Mouse (Mus musculus): Measurements from ENCODE around the gene Dlgap1. TPM values are rescaled to one million over a fixed set of nuclear protein-coding genes. Genes with fewer than 3 reads are reported as not detected.
A peak's percentile ranks its signal among the peaks of the same experiment; 100 is the strongest.
"Not testable (repeated sequence)": the region's sequence is repeated elsewhere in the genome, so short reads cannot be mapped to it uniquely, and the experiment has no call there.

Dlgap1 gene
- total RNA-seq, 2 experiments from 2014 or later = not detected

- no peak for ATAC-seq (replicated peaks; ENCODE audit: poor library complexity, severe bottlenecking)
Measured at GRCm38 (mm10) chr17:70790801-70791200, 821.9 kb downstream of the Dlgap1 start.

- ATAC-seq (replicated peaks; ENCODE audit: poor library complexity, severe bottlenecking) = no peak
Measured at GRCm38 (mm10) chr17:70791596-70792275, 822.9 kb downstream of the Dlgap1 start.

- ATAC-seq (replicated peaks; ENCODE audit: poor library complexity, severe bottlenecking) = no peak
Measured at GRCm38 (mm10) chr17:70794291-70794690, 825.4 kb downstream of the Dlgap1 start.

- ATAC-seq (replicated peaks; ENCODE audit: poor library complexity, severe bottlenecking) = no peak
Measured at GRCm38 (mm10) chr17:70794722-70795121, 825.8 kb downstream of the Dlgap1 start.

GRCm38 (mm10) chr17:70795196-70795595, 826.3 kb downstream of the Dlgap1 start:
- no peak for ATAC-seq (replicated peaks; ENCODE audit: poor library complexity, severe bottlenecking)

GRCm38 (mm10) chr17:70796940-70797772, 828.3 kb downstream of the Dlgap1 start:
- no peak for ATAC-seq (replicated peaks; ENCODE audit: poor library complexity, severe bottlenecking)

GRCm38 (mm10) chr17:70797773-70798045, 828.8 kb downstream of the Dlgap1 start:
- ATAC-seq (replicated peaks; ENCODE audit: poor library complexity, severe bottlenecking) = no peak

- peak; percentile 77 for ATAC-seq (replicated peaks; ENCODE audit: poor library complexity, severe bottlenecking)
Measured at GRCm38 (mm10) chr17:70799266-70799665, 830.4 kb downstream of the Dlgap1 start.

GRCm38 (mm10) chr17:70802022-70802421, 833.1 kb downstream of the Dlgap1 start:
- ATAC-seq (replicated peaks; ENCODE audit: poor library complexity, severe bottlenecking) = no peak

GRCm38 (mm10) chr17:70805866-70806265, 837.0 kb downstream of the Dlgap1 start:
- ATAC-seq (replicated peaks; ENCODE audit: poor library complexity, severe bottlenecking) = peak; percentile 35; the same call in 1 of the 2 replicates

GRCm38 (mm10) chr17:70806600-70806999, 837.7 kb downstream of the Dlgap1 start:
- ATAC-seq (replicated peaks; ENCODE audit: poor library complexity, severe bottlenecking) = no peak

- ATAC-seq (replicated peaks; ENCODE audit: poor library complexity, severe bottlenecking) = no peak
Measured at GRCm38 (mm10) chr17:70807885-70808284, 839.0 kb downstream of the Dlgap1 start.

- ATAC-seq (replicated peaks; ENCODE audit: poor library complexity, severe bottlenecking) = no peak
Measured at GRCm38 (mm10) chr17:70808837-70809236, 840.0 kb downstream of the Dlgap1 start.

- ATAC-seq (replicated peaks; ENCODE audit: poor library complexity, severe bottlenecking) = no peak
Measured at GRCm38 (mm10) chr17:70809776-70810175, 840.9 kb downstream of the Dlgap1 start.

GRCm38 (mm10) chr17:70810795-70811194, 841.9 kb downstream of the Dlgap1 start:
- no peak for ATAC-seq (replicated peaks; ENCODE audit: poor library complexity, severe bottlenecking)

GRCm38 (mm10) chr17:70815001-70815400, 846.1 kb downstream of the Dlgap1 start:
- ATAC-seq (replicated peaks; ENCODE audit: poor library complexity, severe bottlenecking) = no peak

- ATAC-seq (replicated peaks; ENCODE audit: poor library complexity, severe bottlenecking) = peak; percentile 64
Measured at GRCm38 (mm10) chr17:70817862-70818451, 849.1 kb downstream of the Dlgap1 start.

GRCm38 (mm10) chr17:70823083-70823482, 854.2 kb downstream of the Dlgap1 start:
- ATAC-seq (replicated peaks; ENCODE audit: poor library complexity, severe bottlenecking) = no peak

GRCm38 (mm10) chr17:70826227-70826626, 857.4 kb downstream of the Dlgap1 start:
- ATAC-seq (replicated peaks; ENCODE audit: poor library complexity, severe bottlenecking) = no peak

- ATAC-seq (replicated peaks; ENCODE audit: poor library complexity, severe bottlenecking) = not testable (repeated sequence)
Measured at GRCm38 (mm10) chr17:70827463-70828179, 858.7 kb downstream of the Dlgap1 start.

- ATAC-seq (replicated peaks; ENCODE audit: poor library complexity, severe bottlenecking) = no peak
Measured at GRCm38 (mm10) chr17:70828180-70828528, 859.3 kb downstream of the Dlgap1 start.

Measured in granulocyte monocyte progenitor cell, adult 5-6 weeks (primary cell).